Mouse (Mus musculus): ENCODE data around the gene Prss46. TPM values are rescaled to one million over a fixed set of nuclear protein-coding genes. Genes with fewer than 3 reads are reported as not detected.

Prss46 gene
- polyA plus RNA-seq, 1 experiment = 0.08 TPM

DNA sequence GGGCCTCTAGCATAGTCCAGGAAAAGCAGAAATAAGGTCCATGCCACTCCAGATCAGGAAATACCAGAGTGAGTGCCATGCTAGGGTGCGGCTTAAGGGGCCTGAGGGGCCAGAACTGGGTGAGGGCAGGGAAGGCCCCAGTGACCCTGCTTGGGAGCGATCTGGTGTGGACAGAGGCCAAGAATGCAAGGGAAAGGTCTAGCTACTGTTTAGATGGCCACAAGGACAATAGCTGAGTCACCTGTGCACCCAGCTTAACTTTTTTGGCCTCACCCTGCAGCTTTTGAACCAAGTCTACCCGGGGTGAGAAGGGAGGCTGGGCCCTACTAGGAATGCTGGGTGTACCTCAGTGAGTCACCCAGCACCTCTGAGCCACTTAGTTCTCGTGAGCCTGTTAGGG, 36.5 kb downstream of the Prss46 start:
- H3K4me1 ChIP-seq (replicated peaks; ENCODE audit: control insufficient read depth, insufficient read depth, low read length) = peaks cover 60% of the 10 kb centered on the region
- peak overlapping the region; percentile 61 for H3K4me3 ChIP-seq (ENCODE audit: control insufficient read depth, insufficient read depth, low read length)
- no peaks in the 10 kb centered on the region for H3K36me3 ChIP-seq (ENCODE audit: control insufficient read depth, insufficient read depth, low read length)
- DNase-seq = no peak
- peak overlapping the region; percentile 31 for H3K27ac ChIP-seq (ENCODE audit: control insufficient read depth, insufficient read depth, low read length)
- 82% methylated on average over 4 of the region's 4 CpGs for WGBS
- no peaks in the 10 kb centered on the region for H3K27me3 ChIP-seq (ENCODE audit: control insufficient read depth, insufficient read depth, low read length)
- TF ChIP-seq CTCF (IDR thresholded peaks at IDR 0.05; ENCODE audit: borderline replicate concordance, control insufficient read depth, extremely low read depth, insufficient read depth, low read length, poor library complexity) (no peak), POLR2A (IDR thresholded peaks at IDR 0.05; ENCODE audit: control insufficient read depth, extremely low read depth, insufficient read depth, low read length, poor library complexity) (no peak)

DNA sequence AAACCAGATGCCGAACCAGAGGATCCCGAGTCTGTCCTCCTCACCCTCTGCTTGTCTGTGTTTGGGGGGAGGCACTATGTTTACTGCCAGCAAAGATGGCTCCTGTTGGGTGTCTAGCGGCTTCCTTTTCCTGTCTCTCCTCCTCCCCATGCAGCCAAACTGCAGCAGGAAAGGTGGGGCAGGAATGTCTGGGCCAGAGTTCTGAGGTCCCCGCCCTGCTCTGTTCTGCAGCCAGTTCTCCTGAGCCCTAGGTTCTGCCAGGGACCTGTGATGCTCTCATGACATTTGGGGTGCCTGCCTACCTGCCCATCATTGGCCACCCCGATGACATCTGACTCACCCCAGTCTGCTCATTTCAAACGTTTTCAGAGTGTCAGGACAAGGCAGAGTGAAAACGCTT, 37.6 kb downstream of the Prss46 start:
- peak; percentile 25 for DNase-seq
- WGBS = 82% methylated on average over 7 of the region's 7 CpGs
- H3K36me3 ChIP-seq (ENCODE audit: control insufficient read depth, insufficient read depth, low read length) = 0 out of 2 replicates have a peak, but pooled peaks cover 5% of the 10 kb centered on the region
- H3K4me1 ChIP-seq (replicated peaks; ENCODE audit: control insufficient read depth, insufficient read depth, low read length) = peaks cover 72% of the 10 kb centered on the region
- no peak overlapping the region for H3K4me3 ChIP-seq (ENCODE audit: control insufficient read depth, insufficient read depth, low read length)
- TF ChIP-seq CTCF (IDR thresholded peaks at IDR 0.05; ENCODE audit: borderline replicate concordance, control insufficient read depth, extremely low read depth, insufficient read depth, low read length, poor library complexity) (no peak), POLR2A (IDR thresholded peaks at IDR 0.05; ENCODE audit: control insufficient read depth, extremely low read depth, insufficient read depth, low read length, poor library complexity) (no peak)
- no peaks in the 10 kb centered on the region for H3K27me3 ChIP-seq (ENCODE audit: control insufficient read depth, insufficient read depth, low read length)
- peak overlapping the region; percentile 12; the same call in 1 of the 2 replicates for H3K27ac ChIP-seq (ENCODE audit: control insufficient read depth, insufficient read depth, low read length)

DNA sequence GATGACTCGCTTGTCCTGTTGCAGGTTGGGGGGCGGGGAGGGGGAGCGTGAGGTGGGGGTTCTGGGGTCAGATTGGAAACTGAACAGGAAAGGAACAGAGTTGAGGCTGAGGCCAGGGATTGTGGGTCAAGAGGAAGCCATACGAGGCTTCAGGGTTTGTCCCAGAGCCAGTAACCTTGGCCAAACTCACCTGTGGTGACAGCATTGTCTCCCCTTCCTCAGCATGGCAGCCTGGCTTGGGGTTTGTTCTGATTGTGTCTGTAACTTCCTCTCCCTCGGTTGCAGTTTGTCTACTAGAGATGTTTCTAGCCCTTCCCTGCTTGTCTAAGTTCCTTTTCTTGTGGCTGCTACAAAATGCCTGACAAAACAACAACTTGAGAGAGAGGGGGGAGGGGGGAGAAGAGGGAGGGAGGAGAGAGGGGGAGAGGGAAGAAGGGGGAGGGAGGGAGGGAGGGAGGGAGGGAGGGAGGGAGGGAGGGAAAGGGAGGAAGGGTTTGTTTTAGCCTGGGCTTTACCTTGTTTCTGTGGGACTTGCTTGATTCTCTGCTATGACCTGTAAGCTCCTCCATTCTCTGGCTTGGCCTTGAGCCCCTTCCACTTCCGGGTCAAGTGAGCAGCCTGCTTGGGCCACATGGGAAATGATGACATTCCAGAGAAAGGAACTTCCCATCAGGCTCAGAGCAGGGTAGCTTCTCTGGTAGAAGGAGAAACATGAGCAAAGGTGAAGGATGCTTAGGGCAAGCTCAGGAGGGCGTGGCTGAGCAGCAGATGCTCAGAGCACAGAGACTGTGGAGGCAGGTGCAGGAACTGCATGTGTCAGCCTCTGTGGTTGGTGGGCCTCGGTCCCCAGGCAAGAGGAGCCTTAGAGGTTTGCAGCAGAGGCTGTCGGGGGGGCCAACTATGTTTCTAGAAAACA, 43.3 kb downstream of the Prss46 start:
- H3K36me3 ChIP-seq (ENCODE audit: control insufficient read depth, insufficient read depth, low read length) = peaks cover 25% of the 10 kb centered on the region
- peak overlapping the region; percentile 94 for H3K27ac ChIP-seq (ENCODE audit: control insufficient read depth, insufficient read depth, low read length)
- peaks cover 75% of the 10 kb centered on the region for H3K4me1 ChIP-seq (replicated peaks; ENCODE audit: control insufficient read depth, insufficient read depth, low read length)
- TF ChIP-seq CTCF (IDR thresholded peaks at IDR 0.05; ENCODE audit: borderline replicate concordance, control insufficient read depth, extremely low read depth, insufficient read depth, low read length, poor library complexity) (peak; percentile 47; the same call in 1 of the 2 replicates), POLR2A (IDR thresholded peaks at IDR 0.05; ENCODE audit: control insufficient read depth, extremely low read depth, insufficient read depth, low read length, poor library complexity) (no peak)
- no peaks in the 10 kb centered on the region for H3K27me3 ChIP-seq (ENCODE audit: control insufficient read depth, insufficient read depth, low read length)
- H3K4me3 ChIP-seq (ENCODE audit: control insufficient read depth, insufficient read depth, low read length) = no peak overlapping the region
- WGBS = 33% methylated on average over 9 of the region's 9 CpGs
- DNase-seq = peak; percentile 74

DNA sequence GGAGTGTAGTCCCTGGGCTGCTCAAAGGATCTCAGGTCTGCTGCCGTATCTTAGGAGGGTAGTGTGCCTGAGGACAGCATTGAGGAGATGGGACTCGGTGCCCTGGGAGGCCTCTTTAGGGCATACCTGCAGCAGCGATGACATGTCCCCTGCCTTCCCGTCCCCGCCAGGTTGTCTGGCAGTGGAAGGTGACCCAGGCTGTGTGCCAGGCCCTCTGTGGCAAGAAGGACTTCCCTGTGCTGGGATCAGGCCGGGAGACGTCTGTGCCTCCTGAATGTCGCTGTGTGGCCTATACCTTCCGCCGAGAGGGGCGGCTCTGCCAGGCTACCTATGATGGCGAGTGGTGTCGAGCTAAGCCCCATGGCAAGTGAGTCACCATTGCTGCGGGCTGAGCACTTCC, 44.6 kb downstream of the Prss46 start:
- peaks cover 25% of the 10 kb centered on the region for H3K36me3 ChIP-seq (ENCODE audit: control insufficient read depth, insufficient read depth, low read length)
- WGBS = 97% methylated on average over 14 of the region's 14 CpGs
- no peaks in the 10 kb centered on the region for H3K27me3 ChIP-seq (ENCODE audit: control insufficient read depth, insufficient read depth, low read length)
- no peak overlapping the region for H3K4me3 ChIP-seq (ENCODE audit: control insufficient read depth, insufficient read depth, low read length)
- no peak for TF ChIP-seq POLR2A (IDR thresholded peaks at IDR 0.05; ENCODE audit: control insufficient read depth, extremely low read depth, insufficient read depth, low read length, poor library complexity)
- no peak for TF ChIP-seq CTCF (IDR thresholded peaks at IDR 0.05; ENCODE audit: borderline replicate concordance, control insufficient read depth, extremely low read depth, insufficient read depth, low read length, poor library complexity)
- no peak for DNase-seq
- H3K4me1 ChIP-seq (replicated peaks; ENCODE audit: control insufficient read depth, insufficient read depth, low read length) = peaks cover 84% of the 10 kb centered on the region
- peak overlapping the region; percentile 56; the same call in 1 of the 2 replicates for H3K27ac ChIP-seq (ENCODE audit: control insufficient read depth, insufficient read depth, low read length)

DNA sequence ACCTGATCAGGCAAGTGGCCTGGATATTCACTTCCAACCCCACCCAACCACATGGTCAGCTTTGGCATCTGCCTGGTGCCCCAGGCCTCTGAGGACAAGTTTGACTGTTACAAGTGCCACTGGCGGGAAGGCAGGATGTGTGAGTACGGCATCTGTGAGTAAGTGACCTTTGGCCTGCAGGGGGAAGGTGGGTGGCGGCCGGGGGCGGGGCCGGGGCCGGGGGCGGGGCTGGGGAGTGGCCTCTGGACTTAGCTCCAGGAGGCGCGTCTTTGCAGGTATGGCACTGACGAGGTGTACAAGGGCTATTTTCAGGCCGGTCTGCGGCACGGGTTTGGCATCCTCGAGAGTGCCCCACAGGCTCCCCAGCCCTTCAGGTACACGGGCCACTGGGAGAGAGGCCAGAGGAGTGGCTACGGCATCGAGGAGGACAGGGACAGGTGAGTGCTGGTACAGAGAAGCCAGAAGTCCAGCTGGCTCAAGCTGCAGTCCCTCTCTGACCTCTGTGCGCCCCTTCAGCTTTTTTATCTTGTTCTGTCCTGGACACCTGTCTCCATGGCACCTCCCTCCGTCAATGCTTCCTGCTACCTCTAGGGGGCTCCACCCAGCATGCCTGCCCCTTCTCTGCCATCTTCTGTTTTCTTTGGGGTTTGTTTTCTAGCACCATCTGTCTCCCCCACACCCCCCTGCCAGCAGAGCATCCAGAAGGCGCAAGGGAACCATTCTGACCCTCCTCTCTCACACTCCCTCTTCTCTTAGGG, 45.9 kb downstream of the Prss46 start:
- Histone ChIP-seq H3K4me1 (replicated peaks; ENCODE audit: control insufficient read depth, insufficient read depth, low read length) (peaks cover 87% of the 10 kb centered on the region), H3K4me3 (ENCODE audit: control insufficient read depth, insufficient read depth, low read length) (no peak overlapping the region), H3K27ac (ENCODE audit: control insufficient read depth, insufficient read depth, low read length) (no peak overlapping the region), H3K27me3 (ENCODE audit: control insufficient read depth, insufficient read depth, low read length) (no peaks in the 10 kb centered on the region), H3K36me3 (ENCODE audit: control insufficient read depth, insufficient read depth, low read length) (peaks cover 25% of the 10 kb centered on the region)
- TF ChIP-seq POLR2A (IDR thresholded peaks at IDR 0.05; ENCODE audit: control insufficient read depth, extremely low read depth, insufficient read depth, low read length, poor library complexity) (no peak), CTCF (IDR thresholded peaks at IDR 0.05; ENCODE audit: borderline replicate concordance, control insufficient read depth, extremely low read depth, insufficient read depth, low read length, poor library complexity) (peak; percentile 17; the same call in 1 of the 2 replicates)
- 86% methylated on average over 21 of the region's 21 CpGs for WGBS
- DNase-seq = peak; percentile 3

DNA sequence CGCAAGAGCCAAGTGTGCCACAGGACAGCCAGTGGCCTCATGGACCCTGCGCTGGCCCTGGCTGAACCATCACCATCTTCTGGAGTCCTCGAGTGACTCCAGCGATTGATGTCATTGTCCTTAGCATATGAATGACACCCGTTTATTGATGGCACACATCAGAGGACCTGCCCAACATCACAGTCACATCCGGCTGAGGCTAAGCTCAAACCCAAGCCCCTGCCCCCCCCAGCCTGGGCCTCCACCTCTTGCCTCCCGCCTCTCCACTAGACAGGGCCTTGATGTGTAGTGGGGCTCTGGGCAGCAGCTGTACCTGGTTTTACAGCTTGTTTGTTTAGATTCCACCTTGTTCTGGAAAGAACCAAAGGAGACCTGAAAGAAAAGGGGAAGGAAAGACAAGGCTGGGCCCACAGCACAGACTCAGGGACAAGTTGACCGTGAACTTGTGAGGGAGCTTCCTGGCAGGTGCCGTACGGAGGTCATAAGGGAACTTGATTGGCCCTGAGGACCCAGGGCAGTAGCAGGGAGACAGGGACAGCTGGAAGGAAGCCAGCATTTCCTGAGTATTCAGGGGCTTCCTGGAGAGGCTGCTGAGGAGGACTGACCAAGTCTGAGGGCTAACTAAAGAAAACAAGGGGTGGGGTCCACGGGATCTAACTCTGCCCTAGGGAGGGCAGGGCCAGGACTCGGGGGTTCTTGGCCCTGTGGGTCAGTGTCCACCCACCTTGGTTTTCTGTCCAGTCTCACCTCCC, 46.9 kb downstream of the Prss46 start:
- Histone ChIP-seq H3K36me3 (ENCODE audit: control insufficient read depth, insufficient read depth, low read length) (peaks cover 22% of the 10 kb centered on the region), H3K27me3 (ENCODE audit: control insufficient read depth, insufficient read depth, low read length) (no peaks in the 10 kb centered on the region), H3K4me1 (replicated peaks; ENCODE audit: control insufficient read depth, insufficient read depth, low read length) (peaks cover 87% of the 10 kb centered on the region), H3K27ac (ENCODE audit: control insufficient read depth, insufficient read depth, low read length) (no peak overlapping the region), H3K4me3 (ENCODE audit: control insufficient read depth, insufficient read depth, low read length) (no peak overlapping the region)
- 53% methylated on average over 12 of the region's 12 CpGs for WGBS
- TF ChIP-seq CTCF (IDR thresholded peaks at IDR 0.05; ENCODE audit: borderline replicate concordance, control insufficient read depth, extremely low read depth, insufficient read depth, low read length, poor library complexity) (no peak), POLR2A (IDR thresholded peaks at IDR 0.05; ENCODE audit: control insufficient read depth, extremely low read depth, insufficient read depth, low read length, poor library complexity) (no peak)
- DNase-seq = no peak

Measured in thymus, adult 2 months (tissue).